Mouse (Mus musculus) stomach, postnatal 0 days (tissue): ENCODE measurements at regions not wholly inside any gene's neighbourhood (a gene's known extent, or its start where the extent isn't known, plus 50 kb on each side); places are given as distances from the start of the nearest gene placed in this dataset.

Experiments
- CTCF ChIP-seq: IDR thresholded peaks from 2 replicates; pipeline ENCODE4 v1.5.1; 2016; ENCODE audit warnings: antibody characterized with exemption, low read depth, mild to moderate bottlenecking, moderate library complexity
- EP300 ChIP-seq: optimal IDR thresholded peaks from 2 replicates; pipeline ENCODE3; 2016; ENCODE audit warnings: antibody characterized with exemption

- TF ChIP-seq EP300 (no peak), CTCF (no peak)
Measured at GRCm38 (mm10) chr7:52399513-52399912, 384.0 kb upstream of the 1700015G11Rik start.
